Mouse (Mus musculus) thymus, adult 2 months (tissue): ENCODE results near the gene Hcar1.

Source experiments
- CTCF ChIP-seq: fragments of 200-500 bp; IDR thresholded peaks from 2 replicates; pipeline ENCODE4 v1.5.1; 2012; ENCODE audit warnings: mild to moderate bottlenecking, control low read depth, low read length, moderate library complexity, borderline replicate concordance; ENCODE audit not compliant: control insufficient read depth, poor library complexity, insufficient read depth; ENCODE audit errors: extremely low read depth
- POLR2A ChIP-seq: fragments of 200-500 bp; IDR thresholded peaks from 2 replicates; pipeline ENCODE4 v1.6.1; 2012; ENCODE audit warnings: mild to moderate bottlenecking, low read length, control low read depth, moderate library complexity; ENCODE audit not compliant: control insufficient read depth, poor library complexity, insufficient read depth; ENCODE audit errors: extremely low read depth

GRCm38 (mm10) chr5:123834836-123835235 is 45.0 kb downstream of the Hcar1 start:
- TF ChIP-seq CTCF (no peak), POLR2A (no peak)
